Mouse (Mus musculus) embryonic facial prominence, embryonic 14.5 days (tissue): ENCODE data around the gene Srsf3. TPM values are rescaled to one million over a fixed set of nuclear protein-coding genes. Genes with fewer than 3 reads are reported as not detected.

Experiments used
- ATAC-seq: fragments of 200-750 bp; cut with Nextera tagmentation; 2 replicates; pipeline ENCODE4 v1.8.0; 2017; ENCODE audit warnings: low read depth, moderate number of reproducible peaks, moderate TSS enrichment
- DNase-seq: peaks from one replicate; pipeline ENCODE4 v3.0.0-alpha.2; 2015; ENCODE audit warnings: low spot score
- H3K27ac ChIP-seq: fragments of 300-500 bp; sonication (generic); replicated peaks from 2 replicates; pipeline ENCODE4 v1.5.1; 2014; ENCODE audit warnings: low read depth, mild to moderate bottlenecking, low read length, moderate library complexity
- H3K27me3 ChIP-seq: fragments of 300-500 bp; sonication (generic); replicated peaks from 2 replicates; pipeline ENCODE4 v1.6.1; 2014; ENCODE audit warnings: low read length; ENCODE audit not compliant: control insufficient read depth, insufficient read depth
- H3K36me3 ChIP-seq: fragments of 300-500 bp; sonication (generic); 2 replicates; pipeline ENCODE4 v1.6.1; 2014; ENCODE audit warnings: low read length, mixed read lengths; ENCODE audit not compliant: control insufficient read depth, insufficient read depth
- H3K4me1 ChIP-seq: fragments of 300-500 bp; sonication (generic); 2 replicates; pipeline ENCODE4 v1.6.1; 2014; ENCODE audit warnings: antibody characterized with exemption, low read length; ENCODE audit not compliant: control insufficient read depth, insufficient read depth
- H3K4me2 ChIP-seq: fragments of 300-500 bp; sonication (generic); 2 replicates; pipeline ENCODE4 v1.6.1; 2014; ENCODE audit warnings: low read depth, mild to moderate bottlenecking, low read length, moderate library complexity, mixed read lengths
- H3K4me3 ChIP-seq: fragments of 300-500 bp; sonication (generic); 2 replicates; pipeline ENCODE4 v1.5.1; 2014; ENCODE audit warnings: low read depth, mild to moderate bottlenecking, low read length
- H3K9ac ChIP-seq: fragments of 300-500 bp; sonication (generic); 2 replicates; pipeline ENCODE4 v1.6.1; 2014; ENCODE audit warnings: low read depth, mild to moderate bottlenecking, low read length, moderate library complexity, mixed read lengths
- H3K9me3 ChIP-seq: fragments of 300-500 bp; sonication (generic); 2 replicates; pipeline ENCODE4 v1.6.1; 2016; ENCODE audit warnings: low read length; ENCODE audit not compliant: control insufficient read depth
- WGBS: fragments of 180-500 bp; shearing (Covaris S2); extraction: QIAGEN DNeasy Blood & Tissue Kit; methylation state at CpG from one replicate; pipeline ENCODE4 v1.1.7; 2014; 5-methylcytosine and 5-hydroxymethylcytosine counted together
- polyA plus RNA-seq: library from polyadenylated mRNA; unstranded; fragments of >200 nt; fragmentation: Nextera tagmentation; extraction: Ambion mirVana; gene quantifications from 2 replicates; pipeline ENCODE4 v1.2.1, GENCODE M21; 2014

Gene Srsf3
- polyA plus RNA-seq, 1 experiment from 2014 or later = 494 TPM

DNA sequence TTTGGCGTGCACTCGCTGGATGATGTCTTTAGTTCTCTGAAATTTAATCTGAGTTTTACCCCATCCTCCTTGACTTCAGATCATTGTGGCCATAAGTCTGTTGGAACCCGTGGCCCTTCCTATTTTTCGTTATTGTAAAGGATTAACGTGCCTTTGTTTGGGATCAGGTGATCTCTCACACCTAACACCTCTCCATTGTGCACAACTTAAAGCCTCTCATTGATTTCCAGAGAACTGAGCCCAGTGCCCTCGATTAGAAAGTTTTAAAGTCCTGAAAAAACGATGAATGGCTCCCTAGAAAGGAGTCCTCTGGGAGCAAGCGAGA is 24.1 kb upstream of the Srsf3 start:
- Histone ChIP-seq H3K9ac (peak overlapping the region; percentile 91), H3K27me3 (no peaks in the 10 kb centered on the region), H3K4me2 (peak overlapping the region; percentile 78), H3K4me1 (peaks cover 3% of the 10 kb centered on the region; the same call in 1 of the 2 replicates), H3K4me3 (peak overlapping the region; percentile 98), H3K27ac (peak overlapping the region; percentile 86), H3K9me3 (no peaks in the 10 kb centered on the region), H3K36me3 (no peaks in the 10 kb centered on the region)
- DNase-seq = no peak
- 12% methylated on average over 8 of the region's 8 CpGs for WGBS
- ATAC-seq = no peak; the same call in 1 of the 2 replicates

DNA sequence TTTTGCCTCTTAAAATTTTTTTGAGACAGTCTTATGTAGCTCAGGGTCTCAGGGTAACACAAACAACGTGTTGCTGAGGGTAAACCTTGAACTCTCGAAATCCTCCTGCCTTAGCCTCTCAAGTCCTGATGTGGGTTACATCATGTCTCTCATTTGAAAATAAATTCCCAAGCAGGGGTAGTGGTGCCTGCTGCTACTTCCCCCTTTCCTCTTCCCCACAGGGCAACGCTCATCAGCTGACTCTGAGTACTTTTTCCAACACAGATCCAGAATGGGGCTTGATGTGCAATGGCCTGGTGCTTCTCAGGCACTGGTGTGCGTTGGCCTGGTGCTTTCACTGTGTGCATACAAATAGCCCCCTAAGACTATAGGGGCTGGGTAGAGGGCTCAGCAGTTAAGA is 23.2 kb upstream of the Srsf3 start:
- peaks cover 3% of the 10 kb centered on the region; the same call in 1 of the 2 replicates for H3K4me1 ChIP-seq
- no peak for DNase-seq
- no peaks in the 10 kb centered on the region for H3K27me3 ChIP-seq
- no peaks in the 10 kb centered on the region for H3K9me3 ChIP-seq
- H3K9ac ChIP-seq = no peak overlapping the region
- 82% methylated on average over 4 of the region's 4 CpGs for WGBS
- H3K4me3 ChIP-seq = no peak overlapping the region
- H3K4me2 ChIP-seq = no peak overlapping the region
- ATAC-seq = no peak
- H3K27ac ChIP-seq = no peak overlapping the region
- no peaks in the 10 kb centered on the region for H3K36me3 ChIP-seq

DNA sequence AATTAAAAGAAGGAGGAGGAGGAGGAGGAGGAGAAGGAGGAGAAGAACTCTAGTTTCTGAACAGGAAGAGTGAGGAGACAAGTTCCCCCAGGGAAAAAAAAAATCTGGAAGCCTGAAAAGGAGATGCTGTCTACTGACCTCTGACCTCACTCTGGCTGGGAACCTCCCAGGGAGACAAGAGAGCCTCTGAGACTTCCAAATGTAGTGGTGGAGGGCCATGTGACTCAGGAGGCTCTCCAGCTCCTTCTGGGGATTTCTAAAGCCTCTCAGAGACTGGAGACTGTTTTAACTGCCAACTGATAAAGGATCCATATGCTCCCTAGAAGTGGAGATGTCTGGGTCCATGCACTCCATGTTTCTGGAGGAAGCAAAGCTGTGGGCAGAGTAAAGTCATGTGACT is 18.2 kb upstream of the Srsf3 start:
- H3K4me3 ChIP-seq = no peak overlapping the region
- H3K27me3 ChIP-seq = no peaks in the 10 kb centered on the region
- DNase-seq = no peak
- peaks cover 4% of the 10 kb centered on the region; the same call in 1 of the 2 replicates for H3K4me1 ChIP-seq
- H3K9me3 ChIP-seq = no peaks in the 10 kb centered on the region
- no peak overlapping the region for H3K4me2 ChIP-seq
- H3K9ac ChIP-seq = no peak overlapping the region
- ATAC-seq = no peak
- no peak overlapping the region for H3K27ac ChIP-seq
- no peaks in the 10 kb centered on the region for H3K36me3 ChIP-seq

GRCm38 (mm10) chr17:29015638-29016037 is 16.8 kb upstream of the Srsf3 start:
- 24% methylated on average over 2 of the region's 2 CpGs for WGBS
- Histone ChIP-seq H3K4me1 (peaks cover 4% of the 10 kb centered on the region; the same call in 1 of the 2 replicates), H3K36me3 (no peaks in the 10 kb centered on the region), H3K27ac (no peak overlapping the region), H3K9ac (no peak overlapping the region), H3K9me3 (no peaks in the 10 kb centered on the region), H3K27me3 (no peaks in the 10 kb centered on the region), H3K4me3 (no peak overlapping the region), H3K4me2 (no peak overlapping the region)
- ATAC-seq = no peak
- no peak for DNase-seq

GRCm38 (mm10) chr17:29016705-29017104 is 15.7 kb upstream of the Srsf3 start:
- Histone ChIP-seq H3K36me3 (no peaks in the 10 kb centered on the region), H3K4me2 (no peak overlapping the region), H3K4me3 (no peak overlapping the region), H3K9me3 (no peaks in the 10 kb centered on the region), H3K9ac (no peak overlapping the region), H3K27me3 (no peaks in the 10 kb centered on the region), H3K4me1 (peaks cover 4% of the 10 kb centered on the region; the same call in 1 of the 2 replicates), H3K27ac (no peak overlapping the region)
- DNase-seq = peak; percentile 82
- ATAC-seq = no peak
- 68% methylated on average over 4 of the region's 4 CpGs for WGBS

GRCm38 (mm10) chr17:29018292-29018984 is 14.0 kb upstream of the Srsf3 start:
- WGBS = 38% methylated on average over 11 of the region's 11 CpGs
- H3K9me3 ChIP-seq = no peaks in the 10 kb centered on the region

DNA sequence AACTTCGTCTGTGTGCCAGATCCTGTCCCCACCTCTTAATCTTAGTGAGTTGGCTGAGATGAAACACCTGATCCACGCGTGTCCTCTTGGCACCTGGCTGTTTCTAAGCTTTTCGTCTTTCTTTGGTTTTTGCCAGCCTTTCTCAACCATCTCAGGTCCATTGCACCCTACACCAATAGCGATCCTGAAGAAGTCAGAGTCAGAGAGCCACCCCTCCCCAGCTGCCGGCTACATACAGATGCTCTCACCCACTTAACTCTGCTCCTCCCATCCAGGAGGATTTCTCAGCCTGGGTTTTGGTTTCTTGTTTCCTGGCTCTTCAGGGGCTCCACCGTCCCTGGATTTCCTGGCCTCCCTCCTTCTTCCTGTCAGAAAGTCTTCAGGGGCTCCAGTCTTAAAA is 13.0 kb upstream of the Srsf3 start:
- 63% methylated on average over 7 of the region's 7 CpGs for WGBS
- DNase-seq (no peak), ATAC-seq (no peak)
- Histone ChIP-seq H3K27ac (no peak overlapping the region), H3K9ac (no peak overlapping the region), H3K36me3 (no peaks in the 10 kb centered on the region), H3K4me3 (no peak overlapping the region), H3K4me2 (no peak overlapping the region), H3K9me3 (no peaks in the 10 kb centered on the region), H3K4me1 (peaks cover 4% of the 10 kb centered on the region; the same call in 1 of the 2 replicates), H3K27me3 (no peaks in the 10 kb centered on the region)

More at GRCm38 (mm10) chr17:29018292-29018984, 14.0 kb upstream of the Srsf3 start:
- Histone ChIP-seq H3K27ac (no peak overlapping the region), H3K27me3 (no peaks in the 10 kb centered on the region), H3K9ac (no peak overlapping the region), H3K4me1 (peaks cover 4% of the 10 kb centered on the region; the same call in 1 of the 2 replicates), H3K36me3 (no peaks in the 10 kb centered on the region), H3K4me3 (no peak overlapping the region), H3K4me2 (no peak overlapping the region)
- DNase-seq (peak; percentile 62), ATAC-seq (peak; percentile 34; the same call in 1 of the 2 replicates)

DNA sequence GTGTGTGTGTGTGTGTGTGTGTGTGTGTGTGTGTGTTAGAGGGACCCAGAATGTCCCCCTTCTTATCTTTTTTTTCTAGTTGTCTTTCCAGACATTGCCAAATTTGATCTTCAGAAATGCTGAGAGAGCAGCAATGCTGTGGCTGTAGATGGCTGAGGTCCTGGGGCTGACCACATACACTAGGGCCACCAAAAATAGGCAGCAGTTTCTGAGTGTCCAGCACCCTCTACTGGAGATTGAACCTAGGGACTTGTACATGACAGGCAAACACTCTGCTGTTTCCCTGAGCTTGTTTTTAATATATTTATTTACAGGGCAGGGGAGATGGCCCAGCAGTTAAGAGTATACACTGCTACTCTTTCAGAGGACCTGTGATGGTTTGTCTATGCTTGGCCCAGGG is 12.0 kb upstream of the Srsf3 start:
- DNase-seq (no peak), ATAC-seq (no peak)

GRCm38 (mm10) chr17:29022230-29022819 is 10.1 kb upstream of the Srsf3 start:
- Histone ChIP-seq H3K27ac (no peak overlapping the region), H3K9ac (no peak overlapping the region), H3K4me3 (no peak overlapping the region), H3K27me3 (no peaks in the 10 kb centered on the region), H3K4me2 (peak overlapping the region; percentile 6; the same call in 1 of the 2 replicates), H3K9me3 (no peaks in the 10 kb centered on the region), H3K4me1 (peaks cover 13% of the 10 kb centered on the region), H3K36me3 (no peaks in the 10 kb centered on the region)
- peak; percentile 56 for ATAC-seq
- DNase-seq = peak; percentile 53
- 13% methylated on average over 15 of the region's 15 CpGs for WGBS

More for the DNA sequence above, 12.0 kb upstream of the Srsf3 start:
- no peak overlapping the region for H3K4me2 ChIP-seq
- H3K4me3 ChIP-seq = no peak overlapping the region
- no peaks in the 10 kb centered on the region for H3K9me3 ChIP-seq
- H3K36me3 ChIP-seq = no peaks in the 10 kb centered on the region
- H3K27ac ChIP-seq = no peak overlapping the region
- peaks cover 13% of the 10 kb centered on the region for H3K4me1 ChIP-seq
- no peak overlapping the region for H3K9ac ChIP-seq
- H3K27me3 ChIP-seq = no peaks in the 10 kb centered on the region
